Mouse (Mus musculus) neural tube, embryonic 13.5 days (tissue): ENCODE results near the gene Olfr543. TPM values are rescaled to one million over a fixed set of nuclear protein-coding genes. Genes with fewer than 3 reads are reported as not detected.
A peak's percentile ranks its signal among the peaks of the same experiment; 100 is the strongest.

Experiments
- ATAC-seq: fragments of 200-750 bp; cut with Nextera tagmentation; 2 replicates; pipeline ENCODE4 v1.8.0; 2017; ENCODE audit warnings: low read depth, mild to moderate bottlenecking, moderate TSS enrichment, moderate library complexity
- H3K27ac ChIP-seq: fragments of 300-500 bp; sonication (generic); replicated peaks from 2 replicates; pipeline ENCODE4 v1.5.1; 2015; ENCODE audit warnings: moderate library complexity, mild to moderate bottlenecking, inconsistent platforms
- H3K27me3 ChIP-seq: fragments of 300-500 bp; sonication (generic); 2 replicates; pipeline ENCODE4 v1.6.1; 2015; ENCODE audit warnings: mild to moderate bottlenecking, inconsistent platforms
- H3K36me3 ChIP-seq: fragments of 300-500 bp; sonication (generic); 2 replicates; pipeline ENCODE4 v1.6.1; 2015; ENCODE audit warnings: mild to moderate bottlenecking, inconsistent platforms
- H3K4me1 ChIP-seq: fragments of 300-500 bp; sonication (generic); replicated peaks from 2 replicates; pipeline ENCODE4 v1.6.1; 2015; ENCODE audit warnings: inconsistent platforms
- H3K4me2 ChIP-seq: fragments of 300-500 bp; sonication (generic); 2 replicates; pipeline ENCODE4 v1.6.1; 2015; ENCODE audit warnings: inconsistent platforms, mild to moderate bottlenecking, moderate library complexity
- H3K4me3 ChIP-seq: fragments of 300-500 bp; sonication (generic); 2 replicates; pipeline ENCODE4 v1.5.1; 2015; ENCODE audit warnings: mild to moderate bottlenecking, inconsistent platforms
- H3K9ac ChIP-seq: fragments of 300-500 bp; sonication (generic); 2 replicates; pipeline ENCODE4 v1.6.1; 2015; ENCODE audit warnings: moderate library complexity, mild to moderate bottlenecking, inconsistent platforms
- H3K9me3 ChIP-seq: fragments of 300-500 bp; sonication (generic); 2 replicates; pipeline ENCODE4 v1.6.1; 2016; ENCODE audit warnings: inconsistent platforms
- WGBS: fragments of 180-500 bp; shearing (Covaris S2); methylation state at CpG from one replicate; pipeline ENCODE4 v1.1.7; 2015; 5-methylcytosine and 5-hydroxymethylcytosine counted together
- polyA plus RNA-seq: library from polyadenylated mRNA; unstranded; fragments of >200 nt; fragmentation: Nextera tagmentation; extraction: Ambion mirVana; gene quantifications from 2 replicates; pipeline ENCODE4 v1.2.1, GENCODE M21; 2015

Olfr543 gene
- 0.48 and 0.50 TPM in 2 replicates for polyA plus RNA-seq

GRCm38 (mm10) chr7:102481579-102481978 lies at the start of gene Olfr543:
Gene Olfr543, minus strand, starts transcription at chr7:102481679.
- H3K27ac ChIP-seq, result no peak within 1 kb of the TSS
- no peak within 1 kb of the TSS for H3K4me3 ChIP-seq
- H3K4me2 ChIP-seq, result no peak within 1 kb of the TSS
- no peak within 1 kb of the TSS for H3K9ac ChIP-seq
- 97% methylated on average over 4 of the region's 4 CpGs for WGBS
- H3K9me3 ChIP-seq, result no peaks in the 10 kb centered on the region
- ATAC-seq, result no peak
- H3K27me3 ChIP-seq, result no peaks in the 10 kb centered on the region
- H3K36me3 ChIP-seq, result no peaks in the 10 kb centered on the region
- no peaks in the 10 kb centered on the region for H3K4me1 ChIP-seq

GRCm38 (mm10) chr7:102529052-102529451 lies 47.6 kb upstream of the Olfr543 start:
- H3K4me3 ChIP-seq, result no peak overlapping the region
- WGBS, result 80% methylated on average over 1 of the region's 1 CpGs
- no peaks in the 10 kb centered on the region for H3K27me3 ChIP-seq
- H3K4me2 ChIP-seq, result no peak overlapping the region
- H3K9me3 ChIP-seq, result no peaks in the 10 kb centered on the region
- H3K27ac ChIP-seq, result no peak overlapping the region
- no peak for ATAC-seq
- H3K36me3 ChIP-seq, result no peaks in the 10 kb centered on the region
- H3K9ac ChIP-seq, result no peak overlapping the region
- H3K4me1 ChIP-seq, result no peaks in the 10 kb centered on the region

- H3K27me3 ChIP-seq, result peaks cover 14% of the 10 kb centered on the region
- no peaks in the 10 kb centered on the region for H3K9me3 ChIP-seq
- no peak overlapping the region for H3K4me2 ChIP-seq
- H3K4me3 ChIP-seq, result no peak overlapping the region
- ATAC-seq, result no peak
- H3K27ac ChIP-seq, result no peak overlapping the region
- 78% methylated on average over 2 of the region's 2 CpGs for WGBS
- 0 out of 2 replicates have a peak, but pooled peaks cover 14% of the 10 kb centered on the region for H3K4me1 ChIP-seq
- no peak overlapping the region for H3K9ac ChIP-seq
- H3K36me3 ChIP-seq, result no peaks in the 10 kb centered on the region
Measured at GRCm38 (mm10) chr7:102517051-102517335, 35.5 kb upstream of the Olfr543 start.

- Histone ChIP-seq H3K27ac (no peak overlapping the region), H3K36me3 (no peaks in the 10 kb centered on the region), H3K27me3 (peaks cover 14% of the 10 kb centered on the region), H3K4me3 (no peak overlapping the region), H3K4me1 (0 out of 2 replicates have a peak, but pooled peaks cover 14% of the 10 kb centered on the region), H3K9ac (no peak overlapping the region), H3K9me3 (no peaks in the 10 kb centered on the region), H3K4me2 (no peak overlapping the region)
- no peak for ATAC-seq
- 73% methylated on average over 10 of the region's 10 CpGs for WGBS
Measured at GRCm38 (mm10) chr7:102516261-102517050, 35.0 kb upstream of the Olfr543 start.

GRCm38 (mm10) chr7:102514144-102514543 lies 32.7 kb upstream of the Olfr543 start:
- no peaks in the 10 kb centered on the region for H3K9me3 ChIP-seq
- no peak overlapping the region for H3K4me3 ChIP-seq
- no peak overlapping the region for H3K9ac ChIP-seq
- no peaks in the 10 kb centered on the region for H3K36me3 ChIP-seq
- WGBS, result 84% methylated on average over 4 of the region's 4 CpGs
- H3K4me2 ChIP-seq, result no peak overlapping the region
- peaks cover 14% of the 10 kb centered on the region for H3K27me3 ChIP-seq
- H3K4me1 ChIP-seq, result 0 out of 2 replicates have a peak, but pooled peaks cover 14% of the 10 kb centered on the region
- H3K27ac ChIP-seq, result no peak overlapping the region
- no peak for ATAC-seq

- H3K36me3 ChIP-seq, result no peaks in the 10 kb centered on the region
- H3K27ac ChIP-seq, result no peak overlapping the region
- under 1% methylated on average over 54 of the region's 54 CpGs for WGBS
Measured at GRCm38 (mm10) chr7:102512814-102513435, 31.4 kb upstream of the Olfr543 start.

GRCm38 (mm10) chr7:102511927-102512326 lies 30.4 kb upstream of the Olfr543 start:
- H3K9me3 ChIP-seq, result no peaks in the 10 kb centered on the region
- H3K4me1 ChIP-seq, result 0 out of 2 replicates have a peak, but pooled peaks cover 14% of the 10 kb centered on the region
- no peak for ATAC-seq
- no peak overlapping the region for H3K27ac ChIP-seq
- H3K36me3 ChIP-seq, result no peaks in the 10 kb centered on the region
- H3K9ac ChIP-seq, result no peak overlapping the region
- no peak overlapping the region for H3K4me3 ChIP-seq
- peaks cover 14% of the 10 kb centered on the region for H3K27me3 ChIP-seq
- 89% methylated on average over 10 of the region's 10 CpGs for WGBS
- no peak overlapping the region for H3K4me2 ChIP-seq

More at GRCm38 (mm10) chr7:102512814-102513435, 31.4 kb upstream of the Olfr543 start:
- Histone ChIP-seq H3K4me3 (peak overlapping the region; percentile 53), H3K27me3 (peaks cover 14% of the 10 kb centered on the region), H3K9ac (peak overlapping the region; percentile 81), H3K4me2 (peak overlapping the region; percentile 82), H3K4me1 (0 out of 2 replicates have a peak, but pooled peaks cover 14% of the 10 kb centered on the region), H3K9me3 (no peaks in the 10 kb centered on the region)
- peak; percentile 98 for ATAC-seq

- H3K27me3 ChIP-seq, result peaks cover 11% of the 10 kb centered on the region
- WGBS, result 63% methylated on average over 7 of the region's 7 CpGs
Measured at GRCm38 (mm10) chr7:102509726-102510125, 28.2 kb upstream of the Olfr543 start.

GRCm38 (mm10) chr7:102508666-102509065 lies 27.2 kb upstream of the Olfr543 start:
- no peaks in the 10 kb centered on the region for H3K36me3 ChIP-seq

More at GRCm38 (mm10) chr7:102509726-102510125, 28.2 kb upstream of the Olfr543 start:
- Histone ChIP-seq H3K36me3 (no peaks in the 10 kb centered on the region), H3K9me3 (no peaks in the 10 kb centered on the region), H3K4me1 (0 out of 2 replicates have a peak, but pooled peaks cover 11% of the 10 kb centered on the region), H3K27ac (no peak overlapping the region), H3K4me3 (no peak overlapping the region), H3K4me2 (no peak overlapping the region), H3K9ac (no peak overlapping the region)
- no peak for ATAC-seq

GRCm38 (mm10) chr7:102508066-102508465 lies 26.6 kb upstream of the Olfr543 start:
- Histone ChIP-seq H3K27me3 (no peaks in the 10 kb centered on the region), H3K9me3 (no peaks in the 10 kb centered on the region), H3K9ac (no peak overlapping the region), H3K27ac (no peak overlapping the region), H3K36me3 (no peaks in the 10 kb centered on the region), H3K4me1 (0 out of 2 replicates have a peak, but pooled peaks cover 4% of the 10 kb centered on the region), H3K4me3 (no peak overlapping the region), H3K4me2 (no peak overlapping the region)
- ATAC-seq, result no peak
- 88% methylated on average over 9 of the region's 9 CpGs for WGBS

More at GRCm38 (mm10) chr7:102508666-102509065, 27.2 kb upstream of the Olfr543 start:
- peaks cover under 1% of the 10 kb centered on the region; the same call in 1 of the 2 replicates for H3K27me3 ChIP-seq
- H3K9me3 ChIP-seq, result no peaks in the 10 kb centered on the region
- no peak for ATAC-seq
- no peak overlapping the region for H3K4me3 ChIP-seq
- 0 out of 2 replicates have a peak, but pooled peaks cover 10% of the 10 kb centered on the region for H3K4me1 ChIP-seq
- no peak overlapping the region for H3K27ac ChIP-seq
- no peak overlapping the region for H3K4me2 ChIP-seq
- WGBS, result 91% methylated on average over 6 of the region's 6 CpGs
- H3K9ac ChIP-seq, result no peak overlapping the region

- no peak overlapping the region for H3K4me3 ChIP-seq
- no peak overlapping the region for H3K9ac ChIP-seq
- peak; percentile 85 for ATAC-seq
- no peaks in the 10 kb centered on the region for H3K4me1 ChIP-seq
- no peaks in the 10 kb centered on the region for H3K36me3 ChIP-seq
- H3K27ac ChIP-seq, result no peak overlapping the region
- H3K4me2 ChIP-seq, result no peak overlapping the region
- no peaks in the 10 kb centered on the region for H3K27me3 ChIP-seq
- no peaks in the 10 kb centered on the region for H3K9me3 ChIP-seq
- 56% methylated on average over 3 of the region's 3 CpGs for WGBS
Measured at GRCm38 (mm10) chr7:102506848-102507247, 25.4 kb upstream of the Olfr543 start.

- 87% methylated on average over 5 of the region's 5 CpGs for WGBS
- ATAC-seq, result no peak
- Histone ChIP-seq H3K27ac (no peak overlapping the region), H3K27me3 (no peaks in the 10 kb centered on the region), H3K4me3 (no peak overlapping the region), H3K9me3 (no peaks in the 10 kb centered on the region), H3K9ac (no peak overlapping the region), H3K4me1 (no peaks in the 10 kb centered on the region), H3K4me2 (no peak overlapping the region), H3K36me3 (no peaks in the 10 kb centered on the region)
Measured at GRCm38 (mm10) chr7:102501986-102502385, 20.5 kb upstream of the Olfr543 start.
